Mouse (Mus musculus): Measurements from ENCODE around the gene Mtrr.

DNA sequence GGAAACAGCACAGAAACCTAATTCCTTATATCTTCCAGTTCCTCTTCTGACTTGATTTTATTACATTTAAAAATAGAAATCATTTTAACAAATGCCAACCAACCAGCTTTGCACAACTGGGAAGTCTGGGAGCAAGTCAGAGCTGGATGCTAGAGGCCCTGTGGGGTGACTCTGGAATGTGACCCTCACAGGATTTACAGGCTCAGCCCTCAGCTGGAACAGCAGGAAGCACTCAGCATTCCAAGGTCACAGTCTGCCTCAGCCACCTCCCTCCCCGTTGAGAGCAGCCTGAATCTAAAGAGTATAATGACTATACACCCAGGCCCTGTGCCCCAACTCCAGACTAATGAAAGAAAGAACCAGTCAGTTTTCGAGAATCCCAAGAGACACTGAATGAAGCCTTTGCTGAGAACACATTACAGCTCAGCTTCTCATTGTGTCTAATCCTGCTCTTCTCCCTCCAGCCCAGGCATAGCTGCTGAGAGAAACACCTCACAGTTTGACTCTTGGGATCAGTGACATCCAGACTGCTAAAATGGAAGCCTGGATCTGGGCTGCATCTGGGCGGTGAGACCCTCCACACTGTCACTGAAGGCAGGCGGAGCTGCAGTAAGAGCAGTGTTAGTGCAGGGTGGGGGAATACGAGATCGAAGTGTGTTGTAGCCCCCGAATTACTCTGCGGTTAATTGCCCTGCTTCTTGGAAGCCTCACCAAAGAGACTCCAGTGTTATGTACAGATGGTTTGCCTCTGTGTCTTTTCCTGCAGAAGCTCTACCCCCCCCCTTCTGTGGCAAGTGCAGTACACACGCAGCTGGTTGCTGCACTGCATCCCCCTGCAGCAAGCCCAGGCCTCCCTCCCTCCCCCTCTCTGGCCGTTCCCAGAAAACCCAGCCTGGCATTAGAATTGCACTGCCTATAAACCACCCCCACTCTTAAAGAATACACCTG lies 8.7 kb downstream of the Mtrr start:
- TF ChIP-seq POLR2A (IDR thresholded peaks at IDR 0.05; ENCODE audit: low read depth, low read length) (no peak), CTCF (conservative IDR thresholded peaks at IDR 0.05; ENCODE audit: insufficient read depth, insufficient read length, low read depth, low read length) (no peak)
